Mouse (Mus musculus) myocyte (in vitro differentiated cells): ENCODE results near the gene Slc34a2. TPM values are rescaled to one million over a fixed set of nuclear protein-coding genes. Genes with fewer than 3 reads are reported as not detected.

Experiments
- H3K27me3 ChIP-seq: one replicate; pipeline ENCODE4 v1.6.1; 2011; ENCODE audit not compliant: control insufficient read depth, insufficient read depth, insufficient read length
- H3K36me3 ChIP-seq: one replicate; pipeline ENCODE4 v1.6.1; 2011; ENCODE audit not compliant: control insufficient read depth, insufficient read depth
- H3K4me2 ChIP-seq: one replicate; pipeline ENCODE4 v1.6.1; 2011; ENCODE audit warnings: low read depth, control low read depth
- H3K4me3 ChIP-seq: one replicate; pipeline ENCODE4 v1.5.1; 2011; ENCODE audit warnings: mild to moderate bottlenecking, control low read depth, moderate library complexity
- H3K79me2 ChIP-seq: one replicate; pipeline ENCODE4 v1.6.1; 2011; ENCODE audit not compliant: control insufficient read depth, insufficient read depth
- H3ac ChIP-seq: one replicate; pipeline ENCODE4 v1.6.1; 2011; ENCODE audit not compliant: control insufficient read depth, insufficient read length
- CEBPB ChIP-seq: IDR thresholded peaks from 2 replicates; pipeline ENCODE4 v1.6.1; 2011; ENCODE audit warnings: mild to moderate bottlenecking, moderate library complexity; ENCODE audit not compliant: poor library complexity, insufficient read depth, severe bottlenecking
- E2F4 ChIP-seq: IDR thresholded peaks from one replicate; pipeline ENCODE4 v1.6.1; 2011; ENCODE audit warnings: mild to moderate bottlenecking, control low read depth, moderate library complexity; ENCODE audit not compliant: insufficient read depth
- MAX ChIP-seq: IDR thresholded peaks from one replicate; pipeline ENCODE4 v1.6.1; 2011; ENCODE audit warnings: low read depth, mild to moderate bottlenecking, control low read depth
- MYOD1 ChIP-seq, 3 experiments: IDR thresholded peaks; one replicate each; pipeline ENCODE4 v1.6.1; 2011; ENCODE audit warnings: control low read depth in 2 of 3, low read depth in 2 of 3, mild to moderate bottlenecking in 2 of 3, moderate library complexity in 1 of 3; ENCODE audit not compliant: insufficient read length in 2 of 3, control insufficient read depth in 1 of 3
- MYOG ChIP-seq, 3 experiments: IDR thresholded peaks; one replicate each; pipeline ENCODE4 v1.6.1; 2011; ENCODE audit warnings: control low read depth in 2 of 3, low read depth in 2 of 3, mild to moderate bottlenecking in 2 of 3; ENCODE audit not compliant: insufficient read length in 2 of 3, control insufficient read depth in 1 of 3, insufficient read depth in 1 of 3
- POLR2A ChIP-seq: IDR thresholded peaks from one replicate; pipeline ENCODE4 v1.6.1; 2011; ENCODE audit warnings: low read depth, mild to moderate bottlenecking, control low read depth, moderate library complexity; ENCODE audit not compliant: insufficient read length
- POLR2AphosphoS2 ChIP-seq: IDR thresholded peaks from one replicate; pipeline ENCODE4 v1.6.1; 2011; ENCODE audit warnings: low read depth, control low read depth; ENCODE audit not compliant: insufficient read length
- REST ChIP-seq: IDR thresholded peaks from one replicate; pipeline ENCODE4 v1.6.1; 2011; ENCODE audit warnings: mild to moderate bottlenecking, control low read depth, moderate library complexity; ENCODE audit not compliant: insufficient read depth, insufficient read length
- SRF ChIP-seq: IDR thresholded peaks from one replicate; pipeline ENCODE4 v1.6.1; 2011; ENCODE audit warnings: low read depth; ENCODE audit not compliant: control insufficient read depth, insufficient read length
- TCF12 ChIP-seq: IDR thresholded peaks from one replicate; pipeline ENCODE4 v1.6.1; 2011; ENCODE audit warnings: mild to moderate bottlenecking, control low read depth; ENCODE audit not compliant: poor library complexity, insufficient read depth, severe bottlenecking
- TCF3 ChIP-seq: IDR thresholded peaks from one replicate; pipeline ENCODE4 v1.6.1; 2011; ENCODE audit warnings: low read depth, control low read depth; ENCODE audit not compliant: insufficient read length
- USF1 ChIP-seq: IDR thresholded peaks from one replicate; pipeline ENCODE4 v1.6.1; 2011; ENCODE audit warnings: low read depth, mild to moderate bottlenecking, control low read depth, moderate library complexity
- polyA plus RNA-seq: library from polyadenylated mRNA; unstranded; fragments of >200 nt; fragmentation: generic; extraction: Trizol; gene quantifications from one replicate; pipeline ENCODE4 v1.2.1, GENCODE M21; 2012; ENCODE audit warnings: missing spikeins

Gene Slc34a2
- polyA plus RNA-seq, result not detected

DNA sequence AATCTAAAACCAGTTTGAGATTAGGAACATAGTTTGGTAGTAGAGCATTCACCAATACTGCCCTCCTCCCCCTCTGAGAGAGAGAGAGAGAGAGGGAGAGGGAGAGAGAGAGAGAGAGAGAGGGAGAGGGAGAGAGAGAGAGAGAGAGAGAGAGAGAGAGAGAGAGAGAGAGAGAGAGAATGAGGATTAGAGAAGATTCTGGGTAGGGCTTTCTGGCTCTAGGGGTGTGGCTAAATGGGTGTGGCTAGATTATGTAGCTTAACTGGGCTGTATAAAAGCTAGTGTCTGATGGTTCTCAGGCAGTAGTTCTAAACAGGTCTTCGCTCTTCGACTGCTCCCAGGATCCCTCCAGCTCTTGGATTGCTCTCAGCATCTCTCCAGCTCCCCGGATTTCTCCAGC lies at the start of gene Slc34a2:
TSS of gene Slc34a2 (plus strand) at position 301 of the 400 bp plus-strand sequence.
- no peak within 1 kb of the TSS for H3K4me2 ChIP-seq
- no peaks in the 10 kb centered on the region for H3K27me3 ChIP-seq
- no peaks in the 10 kb centered on the region for H3K36me3 ChIP-seq
- TF ChIP-seq CEBPB, result no peak
- TF ChIP-seq REST, result no peak
- TF ChIP-seq MYOD1 (IDR thresholded peaks at IDR 0.05; ENCODE audit: control insufficient read depth in 1 of 3, insufficient read length in 2 of 3, low read depth in 2 of 3), result no peak
- no peak for TF ChIP-seq POLR2AphosphoS2
- TF ChIP-seq E2F4, result no peak
- no peak for TF ChIP-seq USF1
- no peak for TF ChIP-seq POLR2A
- TF ChIP-seq SRF, result no peak
- TF ChIP-seq MAX, result no peak
- no peak for TF ChIP-seq MYOG (IDR thresholded peaks at IDR 0.05; ENCODE audit: control insufficient read depth in 1 of 3, insufficient read depth in 1 of 3, insufficient read length in 2 of 3, low read depth in 2 of 3)
- no peak for TF ChIP-seq TCF12
- no peak for TF ChIP-seq TCF3
- H3ac ChIP-seq, result no peak within 1 kb of the TSS
- H3K4me3 ChIP-seq, result no peak within 1 kb of the TSS
- H3K79me2 ChIP-seq, result no peaks in the 10 kb centered on the region

GRCm38 (mm10) chr5:52990687-52991341 lies 47.1 kb upstream of the Slc34a2 start:
- Histone ChIP-seq H3K36me3 (no peaks in the 10 kb centered on the region), H3K27me3 (peaks cover 4% of the 10 kb centered on the region), H3K4me3 (no peak overlapping the region), H3ac (no peak overlapping the region), H3K79me2 (no peaks in the 10 kb centered on the region), H3K4me2 (no peak overlapping the region)
- TF ChIP-seq CEBPB, result no peak

DNA sequence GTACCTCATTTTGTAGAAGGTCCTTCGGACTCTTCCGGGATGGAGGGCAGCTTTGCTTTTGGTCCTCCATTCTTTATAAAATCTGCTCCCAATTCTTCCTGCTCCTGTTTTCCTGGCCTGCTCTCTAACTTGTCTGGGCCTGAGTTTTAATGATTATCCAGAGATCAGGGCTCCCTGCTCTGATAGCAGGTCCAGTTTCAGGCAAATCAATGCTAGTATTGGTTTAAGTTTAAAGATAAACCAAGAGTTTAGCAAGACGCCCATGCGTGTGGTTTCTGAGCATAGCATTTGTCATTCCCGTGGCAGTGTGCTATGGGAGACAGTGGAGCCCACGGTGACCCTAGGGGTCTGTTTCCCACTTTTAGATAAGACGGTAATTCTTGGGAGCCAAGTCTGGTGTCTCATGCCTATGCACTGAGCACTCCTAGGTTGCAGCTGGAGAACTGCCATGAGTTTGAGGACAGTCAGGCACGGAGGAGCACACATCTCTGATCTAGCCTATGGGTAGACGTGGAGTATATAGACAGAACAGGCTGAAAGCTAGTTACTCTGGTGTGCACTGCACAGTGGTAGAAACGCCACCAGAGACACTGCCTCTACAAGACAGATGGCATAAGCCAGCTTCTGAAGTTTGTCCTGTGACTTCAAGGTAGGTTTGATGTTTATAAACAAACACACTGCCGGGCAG lies 45.5 kb upstream of the Slc34a2 start:
- peaks cover 8% of the 10 kb centered on the region for H3K27me3 ChIP-seq
- no peak overlapping the region for H3ac ChIP-seq
- H3K4me3 ChIP-seq, result no peak overlapping the region
- no peaks in the 10 kb centered on the region for H3K79me2 ChIP-seq
- H3K4me2 ChIP-seq, result no peak overlapping the region
- no peaks in the 10 kb centered on the region for H3K36me3 ChIP-seq
- TF ChIP-seq SRF, result no peak
- TF ChIP-seq POLR2AphosphoS2, result no peak
- TF ChIP-seq REST, result no peak
- no peak for TF ChIP-seq E2F4
- no peak for TF ChIP-seq TCF12
- no peak for TF ChIP-seq MYOD1 (IDR thresholded peaks at IDR 0.05; ENCODE audit: control insufficient read depth in 1 of 3, insufficient read length in 2 of 3, low read depth in 2 of 3)
- TF ChIP-seq USF1, result no peak
- no peak for TF ChIP-seq MAX
- TF ChIP-seq MYOG (IDR thresholded peaks at IDR 0.05; ENCODE audit: control insufficient read depth in 1 of 3, insufficient read depth in 1 of 3, insufficient read length in 2 of 3, low read depth in 2 of 3), result no peak
- no peak for TF ChIP-seq POLR2A
- no peak for TF ChIP-seq CEBPB
- no peak for TF ChIP-seq TCF3

DNA sequence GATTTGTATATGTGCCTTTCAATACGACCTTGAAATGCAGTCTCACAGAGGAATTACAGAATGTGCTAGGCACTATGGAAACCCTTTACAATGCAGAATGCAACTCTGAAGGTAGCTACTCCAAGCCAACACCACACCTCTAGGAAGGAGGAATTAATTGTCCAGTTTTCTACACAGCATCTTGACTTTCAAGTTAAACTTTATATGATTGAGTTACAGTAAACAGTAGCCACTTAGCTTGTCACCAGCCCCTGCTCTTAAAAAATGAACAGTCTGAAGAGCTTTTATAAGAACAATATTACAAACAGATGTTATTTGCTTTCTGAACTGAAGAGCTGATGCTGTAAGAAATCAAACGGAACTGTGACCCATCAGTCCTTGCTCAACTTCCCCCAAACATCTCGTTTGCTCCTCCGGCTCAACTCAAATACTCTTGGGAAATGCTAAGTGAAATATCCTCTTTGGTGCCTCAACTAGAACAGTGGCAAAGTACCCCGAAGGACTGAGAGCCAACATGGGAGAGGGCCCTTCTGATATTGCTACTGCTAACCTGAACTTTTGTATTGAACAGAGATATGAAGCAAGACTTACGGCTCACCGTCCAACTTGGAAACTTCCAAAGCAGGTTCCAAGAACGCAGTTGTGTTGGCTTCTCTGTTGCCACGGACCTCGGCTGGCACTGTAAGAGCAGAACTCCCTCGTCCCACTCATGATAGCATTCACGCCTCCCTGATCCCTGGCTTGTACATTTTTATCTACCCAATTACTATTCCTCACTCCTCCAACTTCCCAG lies 44.2 kb upstream of the Slc34a2 start:
- Histone ChIP-seq H3K79me2 (no peaks in the 10 kb centered on the region), H3K36me3 (no peaks in the 10 kb centered on the region), H3ac (no peak overlapping the region), H3K4me2 (no peak overlapping the region), H3K4me3 (no peak overlapping the region), H3K27me3 (peaks cover 16% of the 10 kb centered on the region)
- no peak for TF ChIP-seq E2F4
- TF ChIP-seq MYOG (IDR thresholded peaks at IDR 0.05; ENCODE audit: control insufficient read depth in 1 of 3, insufficient read depth in 1 of 3, insufficient read length in 2 of 3, low read depth in 2 of 3), result no peak
- TF ChIP-seq REST, result no peak
- no peak for TF ChIP-seq POLR2AphosphoS2
- no peak for TF ChIP-seq MAX
- TF ChIP-seq TCF3, result no peak
- TF ChIP-seq POLR2A, result no peak
- TF ChIP-seq MYOD1 (IDR thresholded peaks at IDR 0.05; ENCODE audit: control insufficient read depth in 1 of 3, insufficient read length in 2 of 3, low read depth in 2 of 3), result no peak
- TF ChIP-seq TCF12, result no peak
- TF ChIP-seq USF1, result no peak
- no peak for TF ChIP-seq CEBPB
- TF ChIP-seq SRF, result no peak
